Mouse (Mus musculus) lung, postnatal 0 days (tissue): ENCODE data around the gene Ywhag.
A peak's percentile ranks its signal among the peaks of the same experiment; 100 is the strongest.

Source experiments
- CTCF ChIP-seq: IDR thresholded peaks from 2 replicates; pipeline ENCODE4 v1.5.1; 2016; ENCODE audit warnings: antibody characterized with exemption, mild to moderate bottlenecking
- EP300 ChIP-seq: IDR thresholded peaks from 2 replicates; pipeline ENCODE4 v1.6.1; 2016; ENCODE audit warnings: antibody characterized with exemption, mild to moderate bottlenecking, control low read depth

- TF ChIP-seq CTCF: peak; percentile 97
- TF ChIP-seq EP300: no peak
Observed at GRCm38 (mm10) chr5:135903551-135904151, 30.8 kb downstream of the Ywhag start.
